Mouse (Mus musculus) neural tube, embryonic 10.5 days (tissue): ENCODE data around the gene Ncdn.

ENCODE experiments used
- DNase-seq: peaks from one replicate; pipeline ENCODE4 v3.0.0-alpha.2; 2017; ENCODE audit warnings: low spot score; ENCODE audit errors: extremely low spot score

Gene Ncdn

DNA sequence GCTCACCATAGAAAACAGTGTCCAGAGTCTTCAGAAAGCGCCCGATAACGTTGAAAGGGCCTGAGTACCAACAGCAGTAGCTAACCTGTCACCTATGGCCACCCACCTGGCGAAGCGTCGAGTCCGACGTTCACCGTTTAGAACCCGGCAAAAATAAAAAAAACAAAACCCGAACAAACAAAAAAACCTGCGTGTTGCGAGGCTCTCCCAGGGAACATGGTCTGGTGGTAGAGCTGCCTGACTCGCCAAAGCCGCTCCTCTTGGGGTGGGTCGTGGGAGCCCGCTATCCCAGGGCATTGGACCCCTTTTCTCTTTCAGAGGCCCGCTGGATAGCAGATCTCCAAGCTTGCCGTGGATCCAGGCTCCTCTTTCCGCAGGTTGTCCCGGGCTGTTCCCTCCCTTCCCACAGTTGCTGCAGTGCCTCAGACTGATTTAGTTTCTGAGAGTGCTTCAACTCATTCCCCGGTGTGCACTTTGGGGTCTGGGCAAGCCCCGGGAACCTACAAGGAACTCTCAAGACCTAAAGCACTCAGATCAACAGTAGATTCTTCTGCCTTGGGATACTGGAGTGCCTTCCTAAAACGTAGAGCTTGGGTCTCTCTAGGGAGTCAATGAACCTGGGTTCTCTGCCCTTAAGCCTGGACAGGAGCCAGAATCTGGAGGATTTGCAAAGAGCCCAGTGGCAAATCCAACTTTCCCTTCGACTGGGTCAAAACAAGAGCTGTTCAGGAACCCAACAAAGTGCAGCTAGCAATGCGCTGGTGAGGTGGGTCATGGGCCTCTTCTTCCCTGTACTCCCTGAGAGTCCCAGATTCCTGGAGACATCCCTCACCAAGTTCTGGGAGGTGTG lies 20.5 kb downstream of the Ncdn start:
- peak; percentile 50 for DNase-seq

- peak; percentile 44 for DNase-seq
Measured at GRCm38 (mm10) chr4:126732111-126732510, 21.1 kb downstream of the Ncdn start.

DNA sequence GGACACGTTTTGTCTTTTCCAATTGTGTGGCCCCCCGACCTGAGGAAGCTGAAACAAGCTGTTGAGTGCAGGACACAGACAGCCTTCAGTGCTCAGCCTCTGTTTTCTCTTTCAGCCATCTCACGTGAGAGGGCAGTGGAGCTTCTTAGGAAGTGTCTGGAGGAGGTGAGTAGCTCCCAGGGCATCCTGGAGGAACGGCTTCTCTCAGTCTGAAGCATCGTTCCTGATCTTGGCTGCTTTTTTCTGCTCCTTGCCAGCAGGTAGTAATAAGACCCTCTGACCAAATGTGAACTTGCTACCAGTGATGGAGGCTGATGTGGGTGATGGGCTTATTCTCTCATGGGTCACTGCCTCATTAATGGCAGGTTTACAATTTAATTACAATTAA lies 45.8 kb downstream of the Ncdn start:
- DNase-seq: no peak

DNA sequence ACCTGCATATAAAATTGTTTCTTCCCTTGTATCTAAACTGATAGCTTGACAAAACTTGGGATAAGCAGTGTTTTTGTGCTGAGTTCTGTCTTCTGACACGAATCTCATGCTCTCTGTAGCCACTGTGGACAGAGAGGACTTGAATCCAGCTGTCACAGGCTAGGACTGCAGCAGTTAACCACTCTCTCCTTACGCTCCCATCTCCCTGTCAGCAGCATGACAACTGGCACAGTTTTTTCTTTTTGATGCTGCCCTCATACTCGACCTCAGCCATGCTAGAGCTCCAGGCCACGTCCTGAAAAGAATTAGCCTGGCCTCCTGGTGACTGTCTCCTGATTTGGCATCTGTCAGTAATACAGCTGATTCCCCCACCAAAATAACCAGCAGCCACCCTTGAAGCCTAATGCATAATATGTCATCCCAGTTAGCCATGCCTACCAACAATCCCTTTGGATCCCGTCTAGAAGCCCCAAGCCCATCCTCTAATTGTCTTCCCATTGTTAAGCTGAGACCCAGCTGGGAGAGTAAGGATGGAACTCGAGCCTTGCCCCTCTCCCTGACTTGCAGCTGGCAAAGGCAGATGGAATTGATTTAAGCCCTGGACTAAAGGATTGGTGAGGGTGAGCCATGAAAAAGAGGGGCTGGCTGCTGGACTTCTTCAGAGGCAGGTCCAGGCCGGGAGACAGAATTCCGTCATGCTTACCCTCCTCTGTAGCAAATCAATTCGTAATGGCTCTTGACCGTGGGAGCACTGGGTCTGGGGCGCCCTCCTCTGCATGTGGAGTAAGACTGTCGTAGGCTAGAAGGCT lies 46.4 kb downstream of the Ncdn start:
- DNase-seq: peak; percentile 63

GRCm38 (mm10) chr4:126696908-126697307 lies 56.3 kb downstream of the Ncdn start:
- no peak for DNase-seq
